Mouse (Mus musculus) liver, postnatal 0 days (tissue): Measurements from ENCODE around the gene F12.

ENCODE experiments used
- CTCF ChIP-seq: sonication (generic); IDR thresholded peaks from 2 replicates; pipeline ENCODE4 v1.5.1; 2016; ENCODE audit warnings: antibody characterized with exemption, low read depth
- EP300 ChIP-seq: IDR thresholded peaks from 2 replicates; pipeline ENCODE4 v1.6.1; 2016; ENCODE audit warnings: antibody characterized with exemption, low read depth, mild to moderate bottlenecking

- TF ChIP-seq EP300 (no peak), CTCF (no peak)
Observed at GRCm38 (mm10) chr13:55371007-55371681, 55.4 kb downstream of the F12 start.
